Mouse (Mus musculus): Measurements from ENCODE around the gene Naaladl1. TPM values are rescaled to one million over a fixed set of nuclear protein-coding genes. Genes with fewer than 3 reads are reported as not detected.

Naaladl1 gene
- 0.23 and 0.32 TPM in 2 replicates for polyA plus RNA-seq (2015; fragmentation: Nextera tagmentation; extraction: Ambion mirVana)

DNA sequence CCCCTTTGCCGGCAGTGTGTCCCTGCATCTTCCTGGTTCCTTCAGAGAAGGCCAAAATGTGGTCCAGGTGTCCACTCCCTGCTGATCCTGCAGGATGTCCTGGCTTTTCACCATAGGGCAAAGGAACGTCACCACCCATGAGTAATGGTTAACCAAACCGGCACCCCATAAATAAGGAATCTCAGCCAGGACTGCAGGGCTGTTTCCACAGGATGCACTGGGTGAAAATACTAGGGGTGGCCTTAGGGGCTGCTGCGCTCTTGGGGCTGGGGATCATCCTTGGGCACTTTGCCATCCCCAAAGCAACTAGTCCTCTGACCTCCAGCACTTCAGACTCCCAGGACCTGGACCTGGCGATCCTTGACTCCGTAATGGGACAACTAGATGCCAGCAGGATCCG, at the start of gene Naaladl1:
TSS of gene Naaladl1 (plus strand) at position 197 of the 400 bp plus-strand sequence.
- Histone ChIP-seq H3K4me2 (no peak within 1 kb of the TSS), H3K4me3 (no peak within 1 kb of the TSS), H3K9ac (0 out of 2 replicates have a peak within 1 kb of the TSS, but pooled peaks have one; percentile 8), H3K27me3 (no peaks in the 10 kb centered on the region), H3K9me3 (no peaks in the 10 kb centered on the region), H3K27ac (replicated peaks) (no peak within 1 kb of the TSS), H3K4me1 (replicated peaks) (no peaks in the 10 kb centered on the region), H3K36me3 (no peaks in the 10 kb centered on the region)
- ATAC-seq (ENCODE audit: low read depth) = no peak
- 90% methylated on average over 7 of the region's 7 CpGs for WGBS

DNA sequence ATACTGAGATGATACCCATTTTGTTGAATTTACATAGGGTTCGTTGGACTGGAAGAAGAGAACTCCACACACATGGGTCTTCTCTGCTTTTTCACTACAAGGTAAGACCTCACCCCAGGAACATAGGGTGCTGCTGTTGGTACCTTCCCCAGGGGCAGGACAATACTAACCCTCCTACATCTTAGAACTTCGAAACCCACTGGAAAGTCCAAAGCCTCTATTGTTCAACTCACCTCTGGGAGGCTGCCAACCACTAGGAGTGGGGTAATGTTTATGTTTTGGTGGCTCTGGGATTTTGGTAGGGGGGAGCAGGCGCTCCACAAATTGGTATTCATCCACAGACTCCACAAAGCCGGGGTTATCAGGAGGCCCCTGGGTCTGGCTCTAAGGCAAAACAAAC, 48.9 kb upstream of the Naaladl1 start:
- no peak for ATAC-seq (ENCODE audit: low read depth)
- Histone ChIP-seq H3K9ac (peak overlapping the region; percentile 96), H3K4me2 (peak overlapping the region; percentile 87), H3K27me3 (no peaks in the 10 kb centered on the region), H3K4me1 (replicated peaks) (peaks cover 29% of the 10 kb centered on the region), H3K9me3 (no peaks in the 10 kb centered on the region), H3K4me3 (peak overlapping the region; percentile 92), H3K27ac (replicated peaks) (no peak overlapping the region), H3K36me3 (peaks cover 57% of the 10 kb centered on the region)
- 64% methylated on average over 4 of the region's 4 CpGs for WGBS

DNA sequence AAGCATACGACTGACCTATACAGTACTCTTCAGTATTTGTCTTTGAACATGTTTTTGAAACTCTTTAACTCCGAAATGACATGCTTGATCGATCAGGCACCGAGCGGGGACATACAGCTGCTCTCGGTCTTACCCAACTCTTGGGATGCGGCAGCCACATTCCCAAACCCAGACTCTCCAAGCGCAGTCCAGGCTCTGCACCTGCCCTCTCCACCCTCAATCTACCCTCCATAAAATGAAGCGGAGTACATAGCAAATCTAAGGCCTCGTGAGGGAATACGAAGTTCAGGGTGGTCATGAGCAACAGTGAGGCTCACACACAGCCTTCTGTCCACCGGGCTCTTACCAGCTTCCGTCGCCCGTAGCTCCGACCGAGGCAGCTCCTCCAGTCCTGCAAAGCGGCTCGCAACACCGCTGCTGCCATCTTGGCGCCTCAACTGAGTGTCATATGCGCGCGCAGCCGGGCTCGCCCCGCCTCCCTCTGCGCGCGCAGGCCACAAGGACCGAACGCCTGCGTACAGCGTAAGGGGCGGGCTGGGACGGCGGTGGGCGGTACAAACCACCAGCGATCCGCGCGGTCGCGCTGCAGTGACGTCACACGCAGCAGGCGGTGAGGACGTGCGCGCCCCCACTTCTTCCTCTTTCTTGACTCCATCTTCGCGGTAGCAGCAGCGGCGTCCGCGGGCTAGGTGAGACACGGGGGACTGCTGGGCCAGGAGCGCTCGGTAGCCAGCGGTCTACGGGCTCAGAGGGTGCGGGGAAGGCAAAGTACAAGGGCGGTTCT, 48.1 kb upstream of the Naaladl1 start, which contains the start of the genes Mrpl49 and Fau:
TSS of gene Mrpl49 (minus strand) at position 473 of the 784 bp plus-strand sequence.
TSS of gene Fau (plus strand) at position 532 of the 784 bp plus-strand sequence.
- under 1% methylated on average over 62 of the region's 63 CpGs for WGBS
- peaks cover 49% of the 10 kb centered on the region for H3K36me3 ChIP-seq
- peak within 1 kb of the TSS; percentile 87 for H3K4me2 ChIP-seq
- peak; percentile 86 for ATAC-seq (ENCODE audit: low read depth)
- H3K9ac ChIP-seq = peak within 1 kb of the TSS; percentile 96
- peaks cover 37% of the 10 kb centered on the region for H3K4me1 ChIP-seq (replicated peaks)
- H3K4me3 ChIP-seq = peak within 1 kb of the TSS; percentile 92
- no peaks in the 10 kb centered on the region for H3K9me3 ChIP-seq
- no peaks in the 10 kb centered on the region for H3K27me3 ChIP-seq
- H3K27ac ChIP-seq (replicated peaks) = peak within 1 kb of the TSS; percentile 87

GRCm38 (mm10) chr19:6058513-6058912, 47.1 kb upstream of the Naaladl1 start:
- Histone ChIP-seq H3K36me3 (peaks cover 43% of the 10 kb centered on the region), H3K4me2 (peak overlapping the region; percentile 86), H3K27ac (replicated peaks) (peak overlapping the region; percentile 87; the same call in 1 of the 2 replicates), H3K4me3 (peak overlapping the region; percentile 92), H3K4me1 (replicated peaks) (peaks cover 47% of the 10 kb centered on the region), H3K27me3 (no peaks in the 10 kb centered on the region), H3K9ac (peak overlapping the region; percentile 96), H3K9me3 (no peaks in the 10 kb centered on the region)
- WGBS = 32% methylated on average over 5 of the region's 5 CpGs
- ATAC-seq (ENCODE audit: low read depth) = no peak

DNA sequence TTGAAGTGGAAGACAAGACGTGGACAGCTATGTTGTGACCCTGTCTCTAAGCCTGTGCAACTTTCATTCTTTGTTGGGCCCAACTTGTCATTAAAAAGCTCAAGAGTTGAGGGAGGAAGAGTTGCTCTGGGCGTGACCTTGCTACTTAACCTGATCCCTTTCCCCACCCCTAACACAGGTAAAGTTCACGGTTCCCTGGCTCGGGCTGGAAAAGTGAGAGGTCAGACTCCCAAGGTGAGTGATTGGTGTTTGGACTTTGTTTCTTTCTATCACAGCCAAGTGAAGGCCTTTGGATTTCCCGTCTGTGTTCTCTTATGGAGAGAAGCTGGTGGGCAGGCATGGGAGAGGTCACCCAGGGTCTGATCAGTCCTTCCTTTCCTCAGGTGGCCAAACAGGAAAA, 46.6 kb upstream of the Naaladl1 start:
- no peaks in the 10 kb centered on the region for H3K9me3 ChIP-seq
- H3K4me1 ChIP-seq (replicated peaks) = peaks cover 50% of the 10 kb centered on the region
- H3K36me3 ChIP-seq = peaks cover 39% of the 10 kb centered on the region
- peak overlapping the region; percentile 92 for H3K4me3 ChIP-seq
- H3K27ac ChIP-seq (replicated peaks) = no peak overlapping the region
- WGBS = 87% methylated on average over 5 of the region's 5 CpGs
- no peaks in the 10 kb centered on the region for H3K27me3 ChIP-seq
- ATAC-seq (ENCODE audit: low read depth) = no peak
- peak overlapping the region; percentile 86 for H3K4me2 ChIP-seq
- peak overlapping the region; percentile 96; the same call in 1 of the 2 replicates for H3K9ac ChIP-seq

GRCm38 (mm10) chr19:6061021-6061533, 44.5 kb upstream of the Naaladl1 start, which contains the start of gene Znhit2:
Znhit2 (plus strand) TSS chr19:6061192.
- Histone ChIP-seq H3K4me2 (peak within 1 kb of the TSS; percentile 100), H3K27ac (replicated peaks) (peak within 1 kb of the TSS; percentile 94), H3K9ac (peak within 1 kb of the TSS; percentile 97), H3K9me3 (no peaks in the 10 kb centered on the region), H3K4me3 (peak within 1 kb of the TSS; percentile 88), H3K4me1 (replicated peaks) (peaks cover 55% of the 10 kb centered on the region), H3K27me3 (no peaks in the 10 kb centered on the region), H3K36me3 (peaks cover 19% of the 10 kb centered on the region)
- under 1% methylated on average over 58 of the region's 58 CpGs for WGBS
- peak; percentile 70 for ATAC-seq (ENCODE audit: low read depth)

- peaks cover 55% of the 10 kb centered on the region for H3K4me1 ChIP-seq (replicated peaks)
- WGBS = 2% methylated on average over 44 of the region's 44 CpGs
Measured at GRCm38 (mm10) chr19:6061641-6062302, 43.8 kb upstream of the Naaladl1 start.

GRCm38 (mm10) chr19:6062418-6062817, 43.2 kb upstream of the Naaladl1 start:
- 69% methylated on average over 5 of the region's 5 CpGs for WGBS
- no peak for ATAC-seq (ENCODE audit: low read depth)
- Histone ChIP-seq H3K4me1 (replicated peaks) (peaks cover 58% of the 10 kb centered on the region), H3K27me3 (no peaks in the 10 kb centered on the region), H3K36me3 (peaks cover 19% of the 10 kb centered on the region), H3K27ac (replicated peaks) (peak overlapping the region; percentile 94; the same call in 1 of the 2 replicates), H3K9me3 (no peaks in the 10 kb centered on the region), H3K4me3 (peak overlapping the region; percentile 88), H3K9ac (peak overlapping the region; percentile 97), H3K4me2 (peak overlapping the region; percentile 100)

More at GRCm38 (mm10) chr19:6061641-6062302, 43.8 kb upstream of the Naaladl1 start:
- peak; percentile 2; the same call in 1 of the 2 replicates for ATAC-seq (ENCODE audit: low read depth)
- H3K27me3 ChIP-seq = no peaks in the 10 kb centered on the region
- H3K9ac ChIP-seq = peak overlapping the region; percentile 97
- peak overlapping the region; percentile 88 for H3K4me3 ChIP-seq
- peak overlapping the region; percentile 94 for H3K27ac ChIP-seq (replicated peaks)
- peaks cover 19% of the 10 kb centered on the region for H3K36me3 ChIP-seq
- H3K4me2 ChIP-seq = peak overlapping the region; percentile 100
- no peaks in the 10 kb centered on the region for H3K9me3 ChIP-seq

DNA sequence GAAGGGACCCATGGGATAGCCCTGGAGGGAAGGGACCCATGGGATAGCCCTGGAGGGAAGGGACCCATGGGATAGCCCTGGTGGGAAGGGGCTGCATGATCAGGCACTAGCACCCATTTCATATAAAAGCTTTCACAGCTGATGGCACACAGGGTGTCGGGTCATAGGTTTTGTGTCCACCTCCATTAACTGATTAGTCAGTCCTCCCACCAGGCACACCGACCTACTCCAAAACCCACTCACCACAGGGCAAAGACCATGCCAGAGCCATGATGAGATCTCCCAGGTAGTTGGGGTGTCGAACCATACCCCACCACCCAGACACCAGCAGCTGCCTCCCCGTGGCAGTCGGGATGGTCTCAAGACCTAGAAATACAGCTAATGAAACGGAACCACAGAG, 42.5 kb upstream of the Naaladl1 start:
- H3K27me3 ChIP-seq = no peaks in the 10 kb centered on the region
- H3K27ac ChIP-seq (replicated peaks) = no peak overlapping the region
- no peak for ATAC-seq (ENCODE audit: low read depth)
- H3K4me1 ChIP-seq (replicated peaks) = peaks cover 63% of the 10 kb centered on the region
- H3K9me3 ChIP-seq = no peaks in the 10 kb centered on the region
- WGBS = 93% methylated on average over 6 of the region's 6 CpGs
- H3K9ac ChIP-seq = peak overlapping the region; percentile 97
- 0 out of 2 replicates have a peak overlapping the region, but pooled peaks have one; percentile 88 for H3K4me3 ChIP-seq
- peak overlapping the region; percentile 100 for H3K4me2 ChIP-seq
- H3K36me3 ChIP-seq = peaks cover 19% of the 10 kb centered on the region

- no peaks in the 10 kb centered on the region for H3K9me3 ChIP-seq
- ATAC-seq (ENCODE audit: low read depth) = peak; percentile 8; the same call in 1 of the 2 replicates
- WGBS = 26% methylated on average over 5 of the region's 5 CpGs
- peak overlapping the region; percentile 95 for H3K27ac ChIP-seq (replicated peaks)
- peak overlapping the region; percentile 59 for H3K4me3 ChIP-seq
- H3K9ac ChIP-seq = peak overlapping the region; percentile 86
- peaks cover 34% of the 10 kb centered on the region for H3K36me3 ChIP-seq
- H3K4me1 ChIP-seq (replicated peaks) = peaks cover 50% of the 10 kb centered on the region
- peak overlapping the region; percentile 95 for H3K4me2 ChIP-seq
- H3K27me3 ChIP-seq = no peaks in the 10 kb centered on the region
Measured at GRCm38 (mm10) chr19:6066571-6066970, 39.0 kb upstream of the Naaladl1 start.

DNA sequence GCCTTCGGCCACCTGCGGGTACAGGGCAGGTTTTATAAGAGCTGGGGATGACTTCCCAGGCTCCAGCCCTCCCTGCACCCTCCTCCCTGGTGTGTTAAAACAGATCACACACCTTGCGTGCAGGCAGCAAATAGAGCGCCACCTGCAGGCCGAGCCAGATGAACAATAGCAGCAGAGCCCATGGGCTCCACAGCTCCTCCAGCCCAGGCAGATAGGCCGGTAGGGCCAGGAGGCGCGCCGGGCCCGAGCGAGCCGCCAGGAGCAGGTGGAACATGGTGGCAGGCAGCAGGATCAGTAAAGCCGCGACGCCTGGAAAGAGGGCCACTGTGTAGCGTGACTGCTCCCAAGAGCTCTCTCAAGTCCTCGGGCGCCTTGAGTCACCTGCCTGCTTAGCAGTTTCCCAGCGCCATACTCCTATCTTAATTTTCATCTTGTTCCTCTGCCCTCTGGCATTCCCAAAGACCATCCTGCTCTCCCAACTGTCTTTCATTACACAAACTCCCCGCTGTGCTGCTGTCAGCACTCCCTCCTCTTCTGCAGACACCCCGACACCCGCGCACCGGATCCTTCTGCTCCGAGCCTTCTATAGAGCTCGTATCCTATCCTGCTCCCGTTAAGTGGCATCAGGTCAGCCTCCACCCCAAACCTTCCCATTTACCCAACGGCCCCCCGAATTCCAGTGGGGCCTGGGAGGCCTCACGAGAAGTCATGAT, 38.4 kb upstream of the Naaladl1 start:
- H3K9me3 ChIP-seq = no peaks in the 10 kb centered on the region
- peak; percentile 82 for ATAC-seq (ENCODE audit: low read depth)
- H3K4me1 ChIP-seq (replicated peaks) = peaks cover 44% of the 10 kb centered on the region
- WGBS = under 1% methylated on average over 30 of the region's 30 CpGs
- peak overlapping the region; percentile 86 for H3K9ac ChIP-seq
- H3K4me2 ChIP-seq = peak overlapping the region; percentile 95
- peak overlapping the region; percentile 95 for H3K27ac ChIP-seq (replicated peaks)
- H3K27me3 ChIP-seq = no peaks in the 10 kb centered on the region
- peaks cover 35% of the 10 kb centered on the region for H3K36me3 ChIP-seq
- peak overlapping the region; percentile 59 for H3K4me3 ChIP-seq

Data from neural tube, embryonic 13.5 days (tissue).